Mouse (Mus musculus): ENCODE data around the gene Pde8b. TPM values are rescaled to one million over a fixed set of nuclear protein-coding genes. Genes with fewer than 3 reads are reported as not detected.

The Pde8b gene
- polyA plus RNA-seq, 1 experiment from 2014 or later, result 6.9 TPM

DNA sequence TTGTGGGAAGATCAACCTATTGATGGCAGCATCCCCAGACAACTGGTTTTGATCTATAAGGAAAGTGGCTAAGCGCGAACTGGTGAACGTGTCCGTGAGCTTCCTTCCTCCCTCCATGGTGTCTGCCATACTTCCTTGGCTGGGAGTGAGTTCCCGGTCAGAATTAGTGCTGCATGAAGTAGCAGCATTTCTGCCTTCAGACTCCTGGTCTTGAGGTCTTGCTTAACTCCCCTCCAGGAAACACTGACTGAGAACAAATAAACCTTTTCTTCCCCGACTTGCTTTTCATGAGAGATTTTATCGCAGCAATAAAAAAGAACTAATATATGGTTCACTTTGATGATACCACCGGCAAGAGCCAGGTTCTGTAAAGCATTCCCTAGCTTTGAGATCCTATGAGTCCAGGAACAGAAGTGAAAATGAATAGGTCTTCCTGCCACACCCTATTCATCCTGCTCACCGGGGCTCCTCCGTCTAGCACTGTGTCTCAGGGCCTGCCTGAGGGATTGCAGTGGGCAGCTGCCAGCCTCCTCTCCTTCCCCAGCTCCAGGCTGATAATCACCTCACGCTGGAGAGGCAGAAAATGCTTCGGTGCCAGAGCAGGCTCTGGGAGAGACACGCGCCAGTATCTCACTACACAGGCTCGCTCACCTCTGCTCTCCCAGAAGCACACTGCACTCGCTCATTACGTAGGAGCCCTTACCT lies 217.9 kb downstream of the Pde8b start:
- H3K27me3 ChIP-seq (replicated peaks; ENCODE audit: control insufficient read depth, insufficient read depth, low read length), result no peaks in the 10 kb centered on the region
- peak; percentile 66 for ATAC-seq (replicated peaks; ENCODE audit: low FRiP score, low TSS enrichment, low read depth)
- no peaks in the 10 kb centered on the region for H3K4me1 ChIP-seq (replicated peaks; ENCODE audit: control insufficient read depth, insufficient read depth, low read length)
- no peaks in the 10 kb centered on the region for H3K9me3 ChIP-seq (ENCODE audit: control insufficient read depth, low read length)
- no peak overlapping the region for H3K4me3 ChIP-seq (ENCODE audit: low read depth, low read length)
- peak overlapping the region; percentile 22; the same call in 1 of the 2 replicates for H3K27ac ChIP-seq (ENCODE audit: low read depth)
- peak; percentile 56 for DNase-seq (ENCODE audit: low spot score)
- no peak overlapping the region for H3K4me2 ChIP-seq (ENCODE audit: low read length)
- no peak overlapping the region for H3K9ac ChIP-seq (ENCODE audit: low read length)
- H3K36me3 ChIP-seq (ENCODE audit: control insufficient read depth, insufficient read depth, low read length), result no peaks in the 10 kb centered on the region; the same call in 1 of the 2 replicates
- WGBS, result 64% methylated on average over 17 of the region's 17 CpGs

DNA sequence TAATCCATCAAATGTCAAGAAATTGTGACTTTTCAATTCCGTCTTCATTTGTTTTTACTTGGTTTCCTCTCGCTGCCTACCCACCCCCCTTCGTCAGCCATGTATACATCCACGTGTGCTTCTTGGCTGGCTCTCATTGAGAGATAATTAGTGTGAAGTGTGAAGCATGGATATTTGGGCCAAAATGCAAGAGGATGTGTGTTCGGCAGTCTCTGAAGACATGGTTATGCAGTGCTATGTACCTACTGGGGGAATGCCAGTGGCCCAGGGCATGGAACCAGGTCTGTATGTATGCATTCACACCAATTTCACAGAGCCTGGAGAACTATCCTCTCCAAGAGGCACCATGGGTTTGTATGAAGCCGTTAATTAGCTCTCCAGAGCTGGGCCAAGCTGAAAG lies 219.3 kb downstream of the Pde8b start:
- H3K9ac ChIP-seq (ENCODE audit: low read length), result no peak overlapping the region
- H3K4me3 ChIP-seq (ENCODE audit: low read depth, low read length), result no peak overlapping the region
- no peak overlapping the region for H3K4me2 ChIP-seq (ENCODE audit: low read length)
- H3K9me3 ChIP-seq (ENCODE audit: control insufficient read depth, low read length), result no peaks in the 10 kb centered on the region
- no peak for DNase-seq (ENCODE audit: low spot score)
- H3K27ac ChIP-seq (ENCODE audit: low read depth), result no peak overlapping the region
- no peaks in the 10 kb centered on the region for H3K4me1 ChIP-seq (replicated peaks; ENCODE audit: control insufficient read depth, insufficient read depth, low read length)
- no peaks in the 10 kb centered on the region for H3K27me3 ChIP-seq (replicated peaks; ENCODE audit: control insufficient read depth, insufficient read depth, low read length)
- 93% methylated on average over 6 of the region's 6 CpGs for WGBS
- ATAC-seq (replicated peaks; ENCODE audit: low FRiP score, low TSS enrichment, low read depth), result no peak
- peaks cover 4% of the 10 kb centered on the region; the same call in 1 of the 2 replicates for H3K36me3 ChIP-seq (ENCODE audit: control insufficient read depth, insufficient read depth, low read length)

DNA sequence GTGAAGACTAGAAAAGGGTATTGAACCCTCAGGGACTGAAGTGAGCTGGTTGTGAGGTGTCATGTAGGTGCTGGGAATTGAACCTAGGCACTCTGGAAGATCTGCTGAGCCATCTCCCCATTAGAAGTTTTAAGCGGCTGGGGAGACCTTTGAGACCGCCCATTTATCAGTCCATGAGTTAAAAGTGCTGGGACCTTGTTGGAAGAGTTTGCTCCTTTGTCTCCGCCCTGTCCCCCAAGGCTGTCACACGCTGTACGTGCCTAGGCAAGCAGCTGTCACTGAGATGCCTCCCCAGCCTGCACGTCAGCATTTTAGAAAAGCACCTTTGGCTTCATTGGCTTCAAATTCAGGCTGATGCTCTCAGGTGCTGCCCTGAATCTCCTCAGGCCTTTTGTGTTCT lies 229.9 kb downstream of the Pde8b start:
- no peaks in the 10 kb centered on the region for H3K27me3 ChIP-seq (replicated peaks; ENCODE audit: control insufficient read depth, insufficient read depth, low read length)
- H3K4me3 ChIP-seq (ENCODE audit: low read depth, low read length), result no peak overlapping the region
- WGBS, result 94% methylated on average over 6 of the region's 6 CpGs
- peaks cover 23% of the 10 kb centered on the region; the same call in 1 of the 2 replicates for H3K36me3 ChIP-seq (ENCODE audit: control insufficient read depth, insufficient read depth, low read length)
- ATAC-seq (replicated peaks; ENCODE audit: low FRiP score, low TSS enrichment, low read depth) (0 out of 2 replicates have a peak, but pooled peaks have one; percentile 3), DNase-seq (ENCODE audit: low spot score) (no peak)
- no peak overlapping the region for H3K4me2 ChIP-seq (ENCODE audit: low read length)
- H3K9me3 ChIP-seq (ENCODE audit: control insufficient read depth, low read length), result no peaks in the 10 kb centered on the region
- H3K4me1 ChIP-seq (replicated peaks; ENCODE audit: control insufficient read depth, insufficient read depth, low read length), result peaks cover 2% of the 10 kb centered on the region; the same call in 1 of the 2 replicates
- no peak overlapping the region for H3K9ac ChIP-seq (ENCODE audit: low read length)
- no peak overlapping the region for H3K27ac ChIP-seq (ENCODE audit: low read depth)

DNA sequence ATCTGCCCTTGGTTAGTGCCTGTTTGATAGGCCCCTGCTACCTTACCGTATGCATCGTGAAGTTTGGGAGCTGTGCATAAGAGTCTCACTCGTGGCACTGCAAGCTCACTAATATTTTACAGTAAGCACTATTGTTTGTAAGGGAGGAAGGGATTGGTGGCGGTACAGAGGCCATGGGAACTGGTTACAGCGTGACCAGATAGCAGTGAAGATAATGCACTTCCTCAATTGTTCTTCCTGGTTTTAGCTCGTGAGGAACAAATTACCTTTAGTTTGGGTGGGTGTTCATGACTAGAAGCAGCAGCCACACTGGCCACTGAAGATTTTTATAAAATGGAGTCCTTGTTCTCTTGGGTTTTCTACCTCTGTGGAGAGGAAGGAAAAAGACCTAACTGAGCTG lies 230.8 kb downstream of the Pde8b start:
- Histone ChIP-seq H3K4me3 (ENCODE audit: low read depth, low read length) (no peak overlapping the region), H3K27me3 (replicated peaks; ENCODE audit: control insufficient read depth, insufficient read depth, low read length) (no peaks in the 10 kb centered on the region), H3K36me3 (ENCODE audit: control insufficient read depth, insufficient read depth, low read length) (peaks cover 23% of the 10 kb centered on the region; the same call in 1 of the 2 replicates), H3K27ac (ENCODE audit: low read depth) (no peak overlapping the region), H3K4me2 (ENCODE audit: low read length) (no peak overlapping the region), H3K9me3 (ENCODE audit: control insufficient read depth, low read length) (no peaks in the 10 kb centered on the region), H3K4me1 (replicated peaks; ENCODE audit: control insufficient read depth, insufficient read depth, low read length) (peaks cover 2% of the 10 kb centered on the region; the same call in 1 of the 2 replicates), H3K9ac (ENCODE audit: low read length) (no peak overlapping the region)
- DNase-seq (ENCODE audit: low spot score), result no peak
- no peak for ATAC-seq (replicated peaks; ENCODE audit: low FRiP score, low TSS enrichment, low read depth)
- 84% methylated on average over 6 of the region's 6 CpGs for WGBS

DNA sequence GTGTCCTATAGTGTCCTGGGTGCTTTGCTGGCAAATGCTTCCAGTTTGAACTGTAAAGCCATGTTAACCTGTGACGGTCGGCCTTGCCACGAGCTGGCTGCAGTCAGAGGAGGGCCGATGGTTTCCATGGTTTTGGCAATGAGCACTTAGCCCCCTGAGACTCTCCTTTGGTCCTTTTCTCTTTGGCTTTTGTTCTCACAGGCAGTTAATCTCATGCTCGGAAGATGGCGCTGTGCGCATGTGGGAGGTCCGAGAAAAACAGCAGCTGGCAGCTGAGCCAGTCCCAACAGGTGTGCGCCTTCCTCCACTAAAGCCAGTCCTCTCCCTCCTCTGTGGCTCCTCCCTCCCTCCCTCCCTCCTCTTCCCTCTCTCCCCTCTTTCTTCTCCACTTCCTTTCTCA lies 232.2 kb downstream of the Pde8b start:
- Histone ChIP-seq H3K27ac (ENCODE audit: low read depth) (no peak overlapping the region), H3K4me2 (ENCODE audit: low read length) (no peak overlapping the region), H3K36me3 (ENCODE audit: control insufficient read depth, insufficient read depth, low read length) (0 out of 2 replicates have a peak, but pooled peaks cover 15% of the 10 kb centered on the region), H3K9me3 (ENCODE audit: control insufficient read depth, low read length) (no peaks in the 10 kb centered on the region), H3K4me3 (ENCODE audit: low read depth, low read length) (no peak overlapping the region), H3K4me1 (replicated peaks; ENCODE audit: control insufficient read depth, insufficient read depth, low read length) (peaks cover 2% of the 10 kb centered on the region; the same call in 1 of the 2 replicates), H3K9ac (ENCODE audit: low read length) (no peak overlapping the region), H3K27me3 (replicated peaks; ENCODE audit: control insufficient read depth, insufficient read depth, low read length) (no peaks in the 10 kb centered on the region)
- peak; percentile 89 for DNase-seq (ENCODE audit: low spot score)
- 7% methylated on average over 9 of the region's 9 CpGs for WGBS
- peak; percentile 49 for ATAC-seq (replicated peaks; ENCODE audit: low FRiP score, low TSS enrichment, low read depth)

DNA sequence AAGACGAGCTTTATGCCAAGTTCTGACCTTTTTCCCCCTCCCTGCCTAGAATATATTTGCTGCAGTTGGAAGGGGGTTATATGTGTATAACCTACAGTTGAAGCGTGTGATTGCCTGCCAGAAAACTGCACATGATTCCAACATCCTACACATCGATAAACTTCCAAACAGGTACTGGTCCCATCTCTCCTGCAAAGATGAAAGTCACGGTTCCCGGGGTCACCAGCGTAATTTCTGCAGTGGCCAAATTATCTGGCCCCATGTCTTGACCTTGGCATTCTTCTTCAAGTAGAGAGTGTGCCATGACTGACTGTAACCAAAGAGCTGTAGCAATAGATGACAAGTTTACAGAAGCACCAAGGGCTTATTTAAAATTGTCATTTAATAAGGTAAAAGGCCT lies 232.9 kb downstream of the Pde8b start:
- WGBS, result 89% methylated on average over 6 of the region's 6 CpGs
- DNase-seq (ENCODE audit: low spot score) (no peak), ATAC-seq (replicated peaks; ENCODE audit: low FRiP score, low TSS enrichment, low read depth) (no peak)
- Histone ChIP-seq H3K36me3 (ENCODE audit: control insufficient read depth, insufficient read depth, low read length) (0 out of 2 replicates have a peak, but pooled peaks cover 15% of the 10 kb centered on the region), H3K27ac (ENCODE audit: low read depth) (no peak overlapping the region), H3K27me3 (replicated peaks; ENCODE audit: control insufficient read depth, insufficient read depth, low read length) (no peaks in the 10 kb centered on the region), H3K9me3 (ENCODE audit: control insufficient read depth, low read length) (no peaks in the 10 kb centered on the region), H3K4me3 (ENCODE audit: low read depth, low read length) (no peak overlapping the region), H3K9ac (ENCODE audit: low read length) (no peak overlapping the region), H3K4me2 (ENCODE audit: low read length) (no peak overlapping the region), H3K4me1 (replicated peaks; ENCODE audit: control insufficient read depth, insufficient read depth, low read length) (peaks cover 2% of the 10 kb centered on the region; the same call in 1 of the 2 replicates)

DNA sequence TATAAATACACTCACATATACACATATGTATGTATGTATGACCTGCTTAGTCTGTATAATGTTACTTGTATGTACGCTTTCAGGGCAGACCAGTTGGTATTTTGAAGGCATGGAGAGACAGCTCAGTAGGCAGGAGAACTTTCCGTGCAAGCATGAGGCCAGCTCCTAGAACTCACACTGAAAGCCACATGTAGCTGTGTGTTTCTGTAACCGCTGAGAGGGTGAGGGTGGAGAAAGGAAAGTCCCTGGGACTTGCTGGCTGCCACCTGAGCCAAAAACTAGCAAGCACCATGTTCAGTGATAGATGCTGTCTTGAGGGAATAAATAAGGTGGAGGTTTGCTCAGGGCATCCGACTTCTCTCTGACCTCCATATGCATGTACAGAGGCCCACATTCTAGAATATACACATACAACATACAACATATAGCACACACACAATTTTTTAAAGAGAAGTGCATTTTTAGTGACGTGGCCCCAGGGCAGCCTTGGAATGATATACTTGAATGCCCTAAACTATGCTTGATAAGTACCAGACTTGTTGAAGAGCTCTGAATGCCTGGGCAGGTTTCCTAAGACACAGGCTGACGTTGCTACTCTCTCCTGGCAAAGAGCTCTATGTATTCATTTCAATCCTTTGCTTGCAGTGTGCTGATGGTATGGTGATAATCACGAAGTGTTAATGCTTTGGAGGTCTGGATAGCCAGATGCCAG lies 238.4 kb downstream of the Pde8b start:
- no peaks in the 10 kb centered on the region for H3K4me1 ChIP-seq (replicated peaks; ENCODE audit: control insufficient read depth, insufficient read depth, low read length)
- no peak overlapping the region for H3K4me2 ChIP-seq (ENCODE audit: low read length)
- WGBS, result 76% methylated on average over 7 of the region's 7 CpGs
- H3K36me3 ChIP-seq (ENCODE audit: control insufficient read depth, insufficient read depth, low read length), result peaks cover 11% of the 10 kb centered on the region
- no peak overlapping the region for H3K4me3 ChIP-seq (ENCODE audit: low read depth, low read length)
- H3K27me3 ChIP-seq (replicated peaks; ENCODE audit: control insufficient read depth, insufficient read depth, low read length), result no peaks in the 10 kb centered on the region
- H3K27ac ChIP-seq (ENCODE audit: low read depth), result no peak overlapping the region
- no peaks in the 10 kb centered on the region for H3K9me3 ChIP-seq (ENCODE audit: control insufficient read depth, low read length)
- ATAC-seq (replicated peaks; ENCODE audit: low FRiP score, low TSS enrichment, low read depth) (no peak), DNase-seq (ENCODE audit: low spot score) (no peak)
- H3K9ac ChIP-seq (ENCODE audit: low read length), result no peak overlapping the region

DNA sequence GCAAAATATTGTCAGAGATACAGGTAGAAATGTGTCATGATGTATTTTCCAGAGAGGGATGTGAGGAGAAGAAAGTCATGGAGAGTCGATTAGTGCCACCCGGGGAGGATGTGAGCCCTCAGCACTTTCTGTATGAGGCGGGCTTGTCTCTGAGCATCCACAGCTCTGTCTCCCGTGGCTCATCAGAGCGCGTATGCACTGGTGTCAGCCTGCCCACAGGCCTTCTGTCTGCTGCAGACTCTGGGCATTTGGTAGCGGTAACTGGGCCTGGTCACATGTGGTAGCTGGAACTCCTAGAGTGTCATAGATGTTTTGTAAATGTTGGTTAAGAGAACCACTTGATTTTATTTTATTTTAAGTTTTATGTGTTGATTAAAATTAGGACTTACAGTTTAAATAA lies 240.9 kb downstream of the Pde8b start:
- Histone ChIP-seq H3K27ac (ENCODE audit: low read depth) (no peak overlapping the region), H3K4me2 (ENCODE audit: low read length) (no peak overlapping the region), H3K9ac (ENCODE audit: low read length) (no peak overlapping the region), H3K36me3 (ENCODE audit: control insufficient read depth, insufficient read depth, low read length) (peaks cover 11% of the 10 kb centered on the region), H3K9me3 (ENCODE audit: control insufficient read depth, low read length) (no peaks in the 10 kb centered on the region), H3K27me3 (replicated peaks; ENCODE audit: control insufficient read depth, insufficient read depth, low read length) (no peaks in the 10 kb centered on the region), H3K4me3 (ENCODE audit: low read depth, low read length) (no peak overlapping the region), H3K4me1 (replicated peaks; ENCODE audit: control insufficient read depth, insufficient read depth, low read length) (no peaks in the 10 kb centered on the region)
- DNase-seq (ENCODE audit: low spot score) (no peak), ATAC-seq (replicated peaks; ENCODE audit: low FRiP score, low TSS enrichment, low read depth) (no peak)
- 85% methylated on average over 7 of the region's 7 CpGs for WGBS
